Mouse (Mus musculus) liver, embryonic 14.5 days (tissue): Measurements from ENCODE around the gene S100a1. TPM values are rescaled to one million over a fixed set of nuclear protein-coding genes. Genes with fewer than 3 reads are reported as not detected.

Source experiments
- ATAC-seq: fragments of 200-750 bp; cut with Nextera tagmentation; 2 replicates; pipeline ENCODE4 v1.8.0; 2017; ENCODE audit warnings: moderate number of reproducible peaks, mild to moderate bottlenecking, moderate library complexity; ENCODE audit not compliant: insufficient read depth
- DNase-seq, 3 experiments: peaks; one replicate each; pipeline ENCODE4 v3.0.0-alpha.2; 2012 to 2013; ENCODE audit warnings: low read depth in 3 of 3, low spot score in 3 of 3
- H3K27ac ChIP-seq: fragments of 300-500 bp; sonication (generic); 2 replicates; pipeline ENCODE4 v1.5.1; 2014; ENCODE audit warnings: moderate library complexity, mild to moderate bottlenecking, control low read depth, inconsistent platforms
- H3K27me3 ChIP-seq: fragments of 300-500 bp; sonication (generic); 2 replicates; pipeline ENCODE4 v1.6.1; 2014; ENCODE audit warnings: mild to moderate bottlenecking, low read length, moderate library complexity; ENCODE audit not compliant: control insufficient read depth, insufficient read depth
- H3K36me3 ChIP-seq: fragments of 300-500 bp; sonication (generic); replicated peaks from 2 replicates; pipeline ENCODE4 v1.6.1; 2014; ENCODE audit warnings: low read depth; ENCODE audit not compliant: control insufficient read depth, insufficient read depth
- H3K4me1 ChIP-seq, 2 experiments: fragments of 200-500 bp in 1 of 2; fragments of 300-500 bp in 1 of 2; sonication (generic) in 1 of 2; replicated peaks; 2 replicates each; pipeline ENCODE4 v1.6.1; 2012 to 2014; ENCODE audit warnings: antibody characterized with exemption in 1 of 2, inconsistent platforms in 1 of 2, low read length in 1 of 2; ENCODE audit not compliant: control insufficient read depth in 2 of 2, insufficient read depth in 2 of 2
- H3K4me2 ChIP-seq: fragments of 300-500 bp; sonication (generic); 2 replicates; pipeline ENCODE4 v1.6.1; 2014; ENCODE audit warnings: low read depth, mild to moderate bottlenecking, control low read depth, moderate library complexity
- H3K4me3 ChIP-seq, 2 experiments: fragments of 200-500 bp in 1 of 2; fragments of 300-500 bp in 1 of 2; sonication (generic) in 1 of 2; 2 replicates each; pipeline ENCODE4 v1.5.1; 2012 to 2014; ENCODE audit warnings: low read depth in 2 of 2, low read length in 2 of 2, mild to moderate bottlenecking in 2 of 2, control low read depth in 1 of 2, inconsistent platforms in 1 of 2, moderate library complexity in 1 of 2; ENCODE audit not compliant: insufficient read depth in 1 of 2
- H3K9ac ChIP-seq: fragments of 300-500 bp; sonication (generic); replicated peaks from 2 replicates; pipeline ENCODE4 v1.6.1; 2014; ENCODE audit warnings: mild to moderate bottlenecking, control low read depth, moderate library complexity
- H3K9me3 ChIP-seq: fragments of 300-500 bp; sonication (generic); 2 replicates; pipeline ENCODE4 v1.6.1; 2016; ENCODE audit warnings: low read length, mixed read lengths; ENCODE audit not compliant: control insufficient read depth
- CTCF ChIP-seq: IDR thresholded peaks from 2 replicates; pipeline ENCODE4 v1.5.1; 2016; ENCODE audit warnings: antibody characterized with exemption, low read depth, control low read depth
- EP300 ChIP-seq: IDR thresholded peaks from 2 replicates; pipeline ENCODE4 v1.6.1; 2016; ENCODE audit warnings: antibody characterized with exemption, low read depth
- WGBS: fragments of 180-500 bp; shearing (Covaris S2); extraction: QIAGEN DNeasy Blood & Tissue Kit; methylation state at CpG from one replicate; pipeline ENCODE4 v1.1.7; 2014; ENCODE audit not compliant: insufficient replicate concordance; 5-methylcytosine and 5-hydroxymethylcytosine counted together
- polyA plus RNA-seq, 2 experiments: library from polyadenylated mRNA; depleted of rRNA in 1 of 2; stranded (reverse) in 1 of 2; unstranded in 1 of 2; fragments of >200 nt; fragmentation: Nextera tagmentation in 1 of 2; extraction: Ambion mirVana in 1 of 2; gene quantifications; 2 replicates each; pipeline versions ENCODE4 v1.2.1 to v1.2.3; 2012 to 2014

Gene S100a1
- polyA plus RNA-seq, 2 experiments, result 14.9 to 20.8 TPM

DNA sequence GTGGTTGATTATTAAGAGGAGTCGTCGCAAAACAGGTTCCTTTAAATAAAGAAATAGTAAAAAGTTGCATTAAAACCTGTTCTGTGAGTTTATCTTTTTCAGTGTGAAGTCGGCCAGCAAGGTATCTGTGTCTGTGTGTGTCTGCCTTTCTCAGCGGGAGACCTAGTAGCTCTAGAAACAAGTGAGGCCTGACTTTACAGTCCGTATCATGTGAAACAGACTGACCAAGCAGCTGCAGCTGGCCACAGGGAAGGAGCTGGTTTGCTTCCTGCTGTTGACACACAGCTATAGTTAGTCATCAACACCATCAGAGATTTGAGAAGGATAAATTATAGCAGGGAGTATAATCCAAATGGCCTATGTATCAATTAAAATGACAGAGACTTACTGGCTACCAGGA is 17.5 kb upstream of the S100a1 start:
- Histone ChIP-seq H3K4me2 (no peak overlapping the region), H3K36me3 (no peaks in the 10 kb centered on the region), H3K9ac (no peak overlapping the region), H3K4me1 (no peaks in the 10 kb centered on the region), H3K4me3 (no peak overlapping the region), H3K9me3 (no peaks in the 10 kb centered on the region), H3K27ac (no peak overlapping the region), H3K27me3 (no peaks in the 10 kb centered on the region)
- no peak for ATAC-seq
- no peak for TF ChIP-seq CTCF
- TF ChIP-seq EP300, result no peak
- DNase-seq, result no peak
- WGBS, result 54% methylated on average over 5 of the region's 5 CpGs

DNA sequence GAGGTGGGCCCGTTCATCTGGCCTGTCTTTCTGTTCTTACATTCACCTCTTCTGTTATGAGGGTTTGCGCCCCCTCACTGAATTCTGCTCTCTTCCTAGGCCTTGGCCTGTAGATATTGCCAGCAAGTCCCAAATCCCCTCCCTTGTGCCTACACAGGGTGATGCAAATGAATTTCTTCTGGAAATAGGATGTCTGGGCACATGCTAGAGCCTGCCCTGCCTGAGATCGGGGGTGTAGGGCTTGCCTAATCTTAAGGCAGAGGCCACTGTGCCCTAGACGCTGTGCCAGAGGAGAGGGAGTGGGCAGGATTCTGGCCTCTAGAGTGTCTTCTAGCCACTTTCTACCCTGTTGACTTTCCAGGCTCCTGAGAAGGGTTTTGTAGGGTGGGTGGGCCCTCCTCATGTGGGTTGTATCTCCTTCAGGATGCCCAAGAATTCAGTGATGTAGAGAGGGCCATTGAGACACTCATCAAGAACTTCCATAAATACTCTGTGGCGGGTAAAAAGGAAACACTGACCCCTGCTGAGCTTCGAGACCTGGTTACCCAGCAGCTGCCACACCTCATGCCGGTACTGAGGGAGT is 13.2 kb upstream of the S100a1 start:
- Histone ChIP-seq H3K9ac (no peak overlapping the region), H3K4me2 (no peak overlapping the region), H3K9me3 (no peaks in the 10 kb centered on the region), H3K27ac (no peak overlapping the region), H3K4me3 (no peak overlapping the region), H3K4me1 (no peaks in the 10 kb centered on the region), H3K36me3 (no peaks in the 10 kb centered on the region), H3K27me3 (no peaks in the 10 kb centered on the region)
- no peak for DNase-seq
- no peak for ATAC-seq
- 56% methylated on average over 7 of the region's 7 CpGs for WGBS
- TF ChIP-seq EP300 (no peak), CTCF (no peak)

GRCm38 (mm10) chr3:90526580-90526979 is 12.4 kb upstream of the S100a1 start, which contains the start of gene S100a14:
S100a14 (plus strand) TSS chr3:90526856.
- WGBS, result 40% methylated on average over 5 of the region's 5 CpGs
- Histone ChIP-seq H3K4me1 (no peaks in the 10 kb centered on the region), H3K4me2 (no peak within 1 kb of the TSS), H3K27me3 (no peaks in the 10 kb centered on the region), H3K4me3 (no peak within 1 kb of the TSS), H3K9ac (no peak within 1 kb of the TSS), H3K9me3 (no peaks in the 10 kb centered on the region), H3K27ac (no peak within 1 kb of the TSS), H3K36me3 (no peaks in the 10 kb centered on the region)
- TF ChIP-seq EP300, result no peak
- TF ChIP-seq CTCF, result no peak
- ATAC-seq (no peak), DNase-seq (no peak)

DNA sequence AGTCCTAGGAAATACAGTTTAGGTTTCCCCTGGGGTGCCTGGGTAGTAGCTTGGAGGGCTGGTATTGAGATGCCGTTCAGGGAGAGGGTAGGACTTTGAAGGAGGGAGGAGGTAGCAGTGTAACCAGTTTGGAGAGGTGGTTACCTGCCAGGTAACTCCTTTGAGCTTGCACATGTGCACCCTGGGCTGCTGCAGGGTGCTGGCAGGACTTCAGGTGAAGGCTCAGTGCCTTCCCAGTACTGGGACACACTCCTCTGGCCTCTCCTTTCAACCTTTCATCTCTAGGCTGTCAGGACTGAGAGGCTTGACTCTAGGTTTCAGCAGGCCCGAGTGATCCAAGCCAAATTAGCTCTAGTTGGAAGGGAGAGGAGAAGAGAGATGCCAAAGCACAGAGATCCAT is 11.9 kb upstream of the S100a1 start:
- TF ChIP-seq EP300, result no peak
- no peak for TF ChIP-seq CTCF
- H3K4me1 ChIP-seq, result no peaks in the 10 kb centered on the region
- no peak overlapping the region for H3K27ac ChIP-seq
- ATAC-seq (no peak), DNase-seq (no peak)
- H3K27me3 ChIP-seq, result no peaks in the 10 kb centered on the region
- WGBS, result 57% methylated on average over 2 of the region's 2 CpGs
- H3K4me3 ChIP-seq, result no peak overlapping the region
- no peak overlapping the region for H3K4me2 ChIP-seq
- no peak overlapping the region for H3K9ac ChIP-seq
- no peaks in the 10 kb centered on the region for H3K36me3 ChIP-seq
- no peaks in the 10 kb centered on the region for H3K9me3 ChIP-seq

GRCm38 (mm10) chr3:90525421-90525820 is 11.2 kb upstream of the S100a1 start:
- no peak overlapping the region for H3K9ac ChIP-seq
- H3K4me2 ChIP-seq, result no peak overlapping the region
- 43% methylated on average over 4 of the region's 4 CpGs for WGBS
- TF ChIP-seq CTCF (peak; percentile 72), EP300 (no peak)
- ATAC-seq (no peak), DNase-seq (peak in 2 of 3 experiments; percentile 37 to 39)
- no peaks in the 10 kb centered on the region for H3K9me3 ChIP-seq
- no peaks in the 10 kb centered on the region for H3K4me1 ChIP-seq
- H3K27ac ChIP-seq, result no peak overlapping the region
- H3K4me3 ChIP-seq, result no peak overlapping the region
- no peaks in the 10 kb centered on the region for H3K27me3 ChIP-seq
- H3K36me3 ChIP-seq, result no peaks in the 10 kb centered on the region
